Mouse (Mus musculus): ENCODE results near the gene Echdc1.

DNA sequence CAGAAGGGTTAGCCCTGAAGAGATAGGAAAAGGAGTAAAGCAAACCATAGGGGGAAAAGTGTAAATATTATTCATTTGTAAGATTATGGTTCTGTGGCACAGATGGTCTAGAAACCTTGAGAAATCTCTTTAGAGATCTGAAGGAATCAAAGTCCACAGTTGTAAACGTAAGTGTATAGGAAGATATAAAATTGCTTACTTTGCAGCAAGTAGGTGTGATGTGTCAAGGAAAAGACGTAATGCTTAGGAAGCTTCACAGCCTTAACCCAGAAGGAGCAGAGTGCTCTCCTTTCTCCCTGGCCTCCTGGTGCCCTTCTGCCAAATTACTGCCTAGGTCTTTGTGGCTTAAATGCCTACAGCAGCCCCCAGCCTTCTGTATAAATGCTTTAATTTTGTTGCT is 11.9 kb downstream of the Echdc1 start:
- TF ChIP-seq POLR2A (IDR thresholded peaks at IDR 0.05; ENCODE audit: extremely low read depth, insufficient read depth, low read length) (no peak), CTCF (IDR thresholded peaks at IDR 0.05; ENCODE audit: extremely low read depth, insufficient read depth, low read length) (no peak)

Measured in cortical plate, adult 2 months (tissue).